Mouse (Mus musculus): ENCODE data around the gene Mbtps1.

Gene Mbtps1

DNA sequence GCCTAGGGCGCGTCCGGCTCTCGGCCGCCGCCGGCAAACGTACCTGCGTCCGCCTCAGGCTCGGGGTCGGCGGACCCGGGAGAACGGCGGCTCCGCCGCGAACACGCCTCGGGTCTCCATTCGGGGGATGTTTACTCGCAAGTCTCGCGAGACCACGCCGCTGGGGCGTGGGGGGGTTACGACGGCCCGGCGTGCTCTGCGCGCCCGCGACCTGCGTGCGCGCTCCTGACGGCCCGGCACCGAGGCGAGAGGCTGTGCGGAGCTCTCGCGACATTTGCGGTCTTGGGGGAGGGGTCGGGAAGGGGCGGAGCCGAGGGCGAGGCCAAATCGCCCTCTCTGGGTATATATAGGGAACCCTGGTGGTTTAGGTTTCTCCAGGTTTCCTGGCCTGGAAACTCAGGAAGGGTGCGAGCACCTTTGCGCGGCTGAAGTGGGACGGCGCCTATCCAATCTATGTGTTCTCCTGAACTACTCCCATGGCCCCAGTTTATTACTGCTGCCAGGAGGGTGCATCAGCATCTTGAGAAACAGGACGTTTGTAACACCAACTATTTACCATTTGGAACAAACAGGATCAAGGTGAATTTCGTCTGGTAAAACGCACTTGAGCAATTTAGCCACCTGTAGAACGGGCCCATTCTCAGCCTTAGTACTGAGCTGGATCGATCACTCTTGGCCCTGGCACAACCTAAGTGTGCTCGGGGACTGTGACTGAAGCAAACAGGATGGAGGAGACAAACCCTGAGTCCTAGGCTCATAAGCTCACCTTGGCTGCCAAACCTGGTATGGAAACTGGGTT, at the start of gene Mbtps1:
TSS of gene Mbtps1 (minus strand) at position 133 of the 799 bp plus-strand sequence.
- DNase-seq: peak; percentile 94 to 95

GRCm38 (mm10) chr8:119606224-119606623, 47.7 kb upstream of the Mbtps1 start:
- no peak for DNase-seq

DNA sequence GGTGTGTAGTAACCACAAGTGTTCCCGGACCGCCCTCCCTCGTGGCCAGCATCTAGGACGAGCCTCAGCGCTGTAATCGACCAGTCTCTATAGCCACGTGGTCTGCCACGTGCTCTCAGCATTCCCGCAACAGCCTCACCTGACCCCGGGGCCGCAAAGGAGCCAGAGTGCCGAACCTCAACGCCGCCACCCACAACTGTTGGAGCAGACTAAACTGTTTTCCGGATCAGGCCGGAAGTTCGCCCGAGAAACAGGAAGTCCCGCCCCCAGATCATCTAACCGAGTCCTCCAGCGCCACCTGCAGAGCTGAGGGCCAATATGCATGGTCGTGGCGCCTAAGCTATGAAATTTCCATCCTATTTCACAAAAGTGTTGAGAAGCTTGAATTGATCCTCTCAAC, 46.5 kb upstream of the Mbtps1 start, which contains the start of gene Taf1c:
TSS of gene Taf1c (minus strand) at position 227 of the 400 bp plus-strand sequence.
- peak; percentile 79 to 84 for DNase-seq

DNA sequence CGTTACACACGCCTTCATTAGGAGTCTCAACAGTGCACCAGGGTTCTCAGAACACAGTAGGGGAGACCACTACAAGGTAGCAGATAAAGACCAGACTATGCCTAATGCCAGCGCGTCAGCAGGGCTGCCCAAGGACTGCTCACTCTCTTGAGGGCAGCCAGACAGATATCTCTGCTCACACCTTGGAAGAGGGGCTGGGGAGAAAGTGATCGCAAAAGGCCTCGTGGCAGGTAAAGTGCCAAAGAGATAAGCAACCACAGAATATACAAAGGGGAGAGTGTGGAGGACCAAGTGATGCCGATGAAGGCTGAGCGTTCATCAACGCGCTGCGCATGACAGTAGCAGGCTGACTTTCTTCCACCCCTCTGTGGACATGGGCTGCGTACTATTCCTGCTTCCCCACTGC, 45.9 kb upstream of the Mbtps1 start:
- no peak for DNase-seq

- no peak for DNase-seq
Observed at GRCm38 (mm10) chr8:119603771-119604170, 45.2 kb upstream of the Mbtps1 start.

- no peak for DNase-seq
Observed at GRCm38 (mm10) chr8:119591456-119591855, 32.9 kb upstream of the Mbtps1 start.

- no peak for DNase-seq
Observed at GRCm38 (mm10) chr8:119590348-119590747, 31.8 kb upstream of the Mbtps1 start.

- DNase-seq: no peak
Observed at GRCm38 (mm10) chr8:119588844-119589243, 30.3 kb upstream of the Mbtps1 start.

DNA sequence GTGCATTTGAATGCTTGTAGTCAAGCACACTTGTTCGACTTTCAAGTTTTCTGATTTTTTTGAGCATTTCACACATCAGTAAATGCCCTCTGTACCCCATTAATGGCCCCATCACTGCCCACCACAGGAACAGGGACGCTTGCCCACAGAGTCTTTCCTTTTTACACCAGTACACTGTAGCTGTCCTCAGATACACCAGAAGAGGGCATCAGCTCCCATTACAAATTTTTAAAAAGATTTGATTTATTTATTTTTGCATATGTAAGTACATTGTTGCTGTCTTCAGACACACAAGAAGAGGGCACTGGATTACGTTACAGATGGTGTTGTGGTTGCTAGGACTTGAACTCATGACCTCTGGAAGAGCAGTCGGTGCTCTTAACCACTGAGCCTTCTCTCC, 29.8 kb upstream of the Mbtps1 start:
- DNase-seq: no peak

- no peak for DNase-seq
Observed at GRCm38 (mm10) chr8:119585901-119586300, 27.4 kb upstream of the Mbtps1 start.

DNA sequence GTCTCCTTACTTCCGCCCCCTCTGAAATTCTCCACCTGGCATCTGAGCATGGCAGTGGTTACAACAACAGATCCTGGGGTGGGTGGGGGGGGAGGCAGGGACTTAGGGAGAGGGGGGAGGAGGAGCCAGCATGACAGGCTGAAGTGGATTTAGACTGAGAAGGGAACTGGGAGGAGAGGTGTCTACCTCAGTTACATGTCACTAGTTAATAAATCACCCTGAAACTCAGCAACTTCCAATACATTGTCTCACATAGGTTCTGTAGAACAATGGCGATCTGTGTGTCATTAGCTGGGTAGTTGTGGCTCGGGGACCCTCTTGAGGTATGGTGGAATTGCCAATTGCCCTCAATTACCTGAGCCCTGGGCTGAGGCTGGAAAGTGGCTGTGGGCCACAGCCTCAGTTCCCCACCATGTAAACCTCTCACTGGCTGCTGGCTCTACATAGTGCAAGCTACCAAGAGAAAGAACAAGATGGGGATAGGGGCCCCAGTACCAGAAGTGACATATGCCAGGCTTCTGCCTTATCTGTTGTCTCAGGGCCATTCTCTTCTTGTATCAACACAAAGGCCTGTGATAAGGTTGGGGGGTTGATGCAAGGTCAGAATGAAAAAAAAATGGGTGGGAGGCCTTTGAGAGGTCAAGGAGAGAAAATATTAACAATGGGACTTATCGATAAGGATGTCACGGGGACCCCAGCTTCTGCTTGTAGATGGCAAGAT, 22.1 kb upstream of the Mbtps1 start:
- DNase-seq: no peak

DNA sequence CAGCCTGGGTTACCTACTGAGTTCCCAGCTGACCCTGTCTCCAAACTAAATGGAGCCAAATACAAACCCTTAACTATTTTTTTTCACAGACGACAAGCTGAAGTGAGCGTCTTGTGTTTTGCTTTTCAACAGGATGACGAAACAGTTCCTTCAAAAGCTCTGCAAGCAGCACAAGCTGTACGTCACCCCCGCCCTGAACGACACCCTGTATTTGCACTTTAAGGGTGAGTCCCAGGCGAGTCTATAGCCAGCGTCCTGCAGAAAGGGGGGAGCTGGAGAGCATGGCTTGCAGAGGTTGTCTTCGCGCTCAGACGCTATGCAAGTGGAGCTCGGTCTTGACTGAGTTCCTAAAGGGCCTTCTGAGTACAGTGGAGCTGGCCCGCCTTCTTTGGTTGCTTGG, 20.6 kb upstream of the Mbtps1 start:
- DNase-seq: no peak

DNA sequence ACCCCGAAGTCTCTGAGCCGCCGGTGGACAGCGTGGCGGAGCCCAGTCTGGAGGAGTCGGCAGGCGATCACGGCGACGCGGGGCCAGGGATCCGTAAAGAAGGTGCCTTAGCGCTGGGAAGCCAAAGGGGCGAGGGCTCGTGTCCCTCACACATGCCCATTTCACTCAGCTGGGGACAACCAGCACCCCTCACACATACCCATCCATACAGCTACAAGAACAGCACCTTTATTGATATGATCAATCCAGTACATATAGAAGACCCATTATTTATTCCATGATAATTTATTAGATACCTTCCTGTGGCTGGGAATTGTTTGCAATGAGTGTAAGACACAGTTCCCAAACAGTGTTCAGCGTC, 16.8 kb upstream of the Mbtps1 start:
- DNase-seq: no peak

DNA sequence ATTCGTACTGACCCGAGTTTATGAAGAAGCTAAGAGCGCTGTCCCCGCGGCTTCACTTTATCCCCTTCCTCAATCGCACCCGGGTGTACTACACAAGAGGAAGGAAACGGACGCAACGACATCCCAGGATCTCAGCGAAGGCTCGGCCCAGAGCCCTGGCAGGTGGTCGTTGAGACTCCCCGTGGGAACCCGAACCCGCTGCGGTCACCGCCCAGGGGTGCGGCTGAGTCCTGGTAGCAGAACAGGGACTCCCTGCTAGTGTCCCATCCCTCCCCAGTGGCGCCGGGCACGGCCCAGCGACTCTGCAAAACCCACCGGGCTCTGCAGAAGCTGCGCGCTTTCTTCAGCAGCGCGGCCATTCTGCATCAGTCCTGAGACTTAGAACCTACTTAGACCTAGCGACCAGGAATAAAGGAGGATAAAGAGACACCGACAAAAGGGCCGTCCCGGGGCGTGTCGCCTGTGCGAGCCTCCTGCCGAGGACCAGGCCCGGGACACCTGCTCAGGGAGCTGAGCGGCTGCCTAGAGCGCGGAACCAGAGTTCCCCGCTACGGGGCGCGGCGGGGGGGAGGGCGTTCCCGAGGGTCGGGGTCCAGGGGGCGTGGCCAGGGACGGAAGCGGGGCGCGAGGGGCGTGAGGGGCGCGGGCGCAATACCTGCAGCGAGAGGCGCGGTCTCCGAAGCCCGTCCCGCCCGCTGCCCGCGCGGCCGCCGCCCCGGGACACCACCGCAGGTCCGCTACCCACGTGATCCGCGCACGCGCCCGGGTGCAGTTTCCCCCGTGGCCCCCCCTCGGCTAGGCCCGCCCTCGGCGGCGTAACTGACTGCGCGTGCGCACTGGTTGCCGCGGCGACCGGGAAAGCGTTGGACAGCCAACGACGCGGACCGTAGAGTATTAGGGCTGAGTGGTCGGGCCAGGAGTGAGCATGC, 16.2 kb upstream of the Mbtps1 start, which contains the start of the genes Hsdl1 and Dnaaf1:
TSS of gene Hsdl1 (minus strand) at position 747 of the 929 bp plus-strand sequence.
TSS of gene Dnaaf1 (plus strand) at position 799 of the 929 bp plus-strand sequence.
- peak; percentile 89 to 90 for DNase-seq

DNA sequence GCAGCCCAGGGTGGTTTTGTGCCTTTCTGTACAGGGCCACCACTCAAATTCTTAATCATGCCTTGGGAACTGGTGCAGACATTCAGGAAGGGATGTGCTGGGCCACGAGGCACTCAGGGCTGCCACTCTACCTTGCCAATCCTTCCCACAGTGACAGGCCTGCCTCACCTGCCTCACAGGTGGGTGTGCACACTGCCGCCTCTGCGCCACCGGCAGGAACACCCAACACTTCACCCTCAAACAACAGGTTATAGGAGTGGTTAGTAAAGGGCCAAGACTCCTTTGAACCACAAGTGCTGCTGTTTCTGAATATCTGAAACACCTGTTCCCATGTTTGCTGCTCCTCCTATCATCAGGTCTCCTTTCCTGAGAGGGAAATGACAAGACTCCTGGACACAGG, 13.9 kb upstream of the Mbtps1 start:
- no peak for DNase-seq

- no peak for DNase-seq
Observed at GRCm38 (mm10) chr8:119571135-119571534, 12.6 kb upstream of the Mbtps1 start.

GRCm38 (mm10) chr8:119569881-119570280, 11.3 kb upstream of the Mbtps1 start:
- DNase-seq: peak; percentile 72 to 87

GRCm38 (mm10) chr8:119568951-119569350, 10.4 kb upstream of the Mbtps1 start:
- peak in 1 of 2 experiments; percentile 21 for DNase-seq

GRCm38 (mm10) chr8:119568251-119568650, 9.7 kb upstream of the Mbtps1 start:
- DNase-seq: no peak

- DNase-seq: no peak
Observed at GRCm38 (mm10) chr8:119566367-119566766, 7.8 kb upstream of the Mbtps1 start.

- DNase-seq: peak in 1 of 2 experiments; percentile 57
Observed at GRCm38 (mm10) chr8:119563849-119564251, 5.3 kb upstream of the Mbtps1 start.

GRCm38 (mm10) chr8:119559402-119559720, 826 bp upstream of the Mbtps1 start:
- peak in 1 of 2 experiments; percentile 32 for DNase-seq

Data from thymus, adult 18-20 months (tissue).